Mouse (Mus musculus): ENCODE measurements around the gene Itgae. TPM values are rescaled to one million over a fixed set of nuclear protein-coding genes. Genes with fewer than 3 reads are reported as not detected.
"Not testable (repeated sequence)": the region's sequence is repeated elsewhere in the genome, so short reads cannot be mapped to it uniquely, and the experiment has no call there.

Gene Itgae
- total RNA-seq, 2 experiments from 2014 or later = not detected

DNA sequence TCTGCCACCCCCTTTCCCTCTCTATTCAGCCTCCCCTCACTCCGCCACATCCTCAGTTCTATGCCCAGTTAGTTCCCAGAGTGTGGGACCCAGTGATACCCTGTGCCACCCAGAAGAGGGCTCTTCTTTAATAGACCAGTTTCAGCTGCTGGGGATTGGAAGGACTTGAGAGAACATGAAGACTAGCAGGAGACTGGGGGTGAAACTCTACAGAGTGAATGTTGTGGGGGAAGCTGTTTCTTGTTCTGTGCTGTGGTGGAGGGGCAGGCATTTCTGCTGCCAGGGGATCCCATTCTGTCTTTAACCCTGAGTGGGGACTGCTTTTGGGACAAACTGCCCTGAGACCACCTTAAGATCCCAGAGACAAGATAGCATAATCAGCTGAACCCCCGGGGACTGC, 443 bp downstream of the Itgae start:
- DNase-seq = no peak
- intact Hi-C loops (cut with DNase I) = no loop called here

DNA sequence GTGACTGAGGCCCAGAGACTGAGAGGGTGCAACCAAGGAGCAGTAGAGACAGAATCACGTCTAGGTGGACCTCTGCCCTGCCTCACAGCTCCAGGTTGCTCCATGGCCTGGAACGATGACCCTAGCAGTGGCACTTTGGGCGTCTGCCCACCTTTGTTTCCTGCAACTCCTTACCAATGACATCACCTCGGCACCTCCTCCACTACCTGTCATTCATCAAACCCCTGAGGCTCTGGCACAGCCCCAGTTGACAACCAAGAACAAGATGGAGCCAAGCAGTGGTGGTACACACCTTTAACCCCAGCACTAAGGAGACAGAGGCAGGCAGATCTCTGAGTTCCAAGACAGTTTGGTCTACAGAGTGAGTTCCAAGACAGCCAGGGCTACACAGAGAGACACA, 1.7 kb downstream of the Itgae start:
- DNase-seq = no peak
- intact Hi-C loops (cut with DNase I) = no loop called here

DNA sequence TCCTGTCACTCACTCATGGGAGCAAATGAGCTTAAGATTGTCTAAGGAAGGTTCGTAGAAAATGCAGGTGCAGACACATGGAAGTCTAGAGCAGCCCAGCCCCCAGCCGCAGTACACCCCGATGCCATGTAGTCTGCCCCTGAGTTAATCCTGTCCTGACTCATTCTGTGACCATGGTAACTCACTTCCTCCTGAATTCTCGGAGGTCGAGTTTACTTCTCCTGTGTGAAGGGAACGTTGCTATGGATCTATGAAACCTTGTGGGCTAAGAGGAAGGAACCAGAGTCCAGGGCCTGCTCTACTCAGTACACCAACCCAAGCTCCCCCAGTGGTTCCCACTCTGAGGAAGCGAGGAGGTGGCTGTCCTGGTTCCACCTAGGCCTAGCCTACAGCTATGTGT, 2.5 kb downstream of the Itgae start:
- intact Hi-C loops (cut with DNase I) = no loop called here
- DNase-seq = no peak

DNA sequence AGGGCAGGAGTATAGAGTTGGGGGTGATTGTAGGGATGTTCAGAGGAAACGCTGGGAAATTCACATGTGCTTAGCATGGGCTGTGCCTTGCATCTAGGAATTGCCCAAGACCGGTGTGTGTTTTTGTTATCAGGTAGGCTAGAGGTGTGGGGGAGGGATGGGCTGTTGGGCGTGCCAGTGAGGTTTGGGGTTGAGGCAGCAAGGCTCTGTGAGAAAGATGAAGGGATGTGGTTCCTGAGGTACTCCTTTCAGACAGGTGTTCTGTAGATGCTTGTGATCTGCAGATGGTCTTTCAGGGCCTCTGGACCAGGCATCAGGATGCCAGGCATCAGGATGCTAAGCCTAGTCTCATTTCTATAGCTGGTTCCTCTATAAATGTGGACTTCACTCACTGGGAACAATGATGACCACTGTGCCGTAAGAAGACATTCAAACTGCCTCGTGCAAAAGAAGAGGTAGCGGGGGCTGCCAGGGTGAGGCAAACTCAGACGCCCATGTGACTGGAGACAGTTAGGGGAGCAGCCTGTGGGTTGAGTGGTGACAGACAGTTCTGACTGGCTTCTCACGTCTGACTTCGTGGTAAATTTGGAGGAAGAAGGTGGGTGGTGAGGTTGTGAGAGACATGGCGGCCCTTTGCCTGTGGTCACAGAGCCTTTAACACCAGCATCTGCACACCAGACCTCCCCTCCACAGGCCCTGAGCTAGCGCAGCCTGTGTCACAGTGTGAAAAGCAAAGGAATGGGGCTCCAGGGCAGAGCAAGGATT, 4.0 kb downstream of the Itgae start:
- DNase-seq = no peak
- intact Hi-C loops (cut with DNase I) = no loop called here

DNA sequence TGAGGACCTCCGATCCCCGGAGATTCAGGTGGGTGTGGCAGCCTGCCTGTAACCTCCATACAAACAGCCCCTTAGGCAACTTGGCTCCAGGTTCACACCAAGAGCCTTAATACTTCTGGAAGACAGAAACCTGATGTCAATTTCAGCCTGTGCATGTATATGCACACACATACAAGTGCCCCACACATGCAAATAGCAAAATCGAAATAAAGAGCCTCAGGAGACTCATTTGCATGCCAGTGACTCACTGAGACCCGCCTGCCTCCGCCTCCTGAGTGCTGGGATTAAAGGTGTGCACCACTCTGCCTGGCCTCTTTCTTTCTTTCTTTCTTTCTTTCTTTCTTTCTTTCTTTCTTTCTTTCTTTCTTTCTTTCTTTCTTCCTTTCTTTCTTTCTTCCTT, 8.5 kb downstream of the Itgae start:
- DNase-seq = no peak
- intact Hi-C loops (cut with DNase I) = no loop called here

DNA sequence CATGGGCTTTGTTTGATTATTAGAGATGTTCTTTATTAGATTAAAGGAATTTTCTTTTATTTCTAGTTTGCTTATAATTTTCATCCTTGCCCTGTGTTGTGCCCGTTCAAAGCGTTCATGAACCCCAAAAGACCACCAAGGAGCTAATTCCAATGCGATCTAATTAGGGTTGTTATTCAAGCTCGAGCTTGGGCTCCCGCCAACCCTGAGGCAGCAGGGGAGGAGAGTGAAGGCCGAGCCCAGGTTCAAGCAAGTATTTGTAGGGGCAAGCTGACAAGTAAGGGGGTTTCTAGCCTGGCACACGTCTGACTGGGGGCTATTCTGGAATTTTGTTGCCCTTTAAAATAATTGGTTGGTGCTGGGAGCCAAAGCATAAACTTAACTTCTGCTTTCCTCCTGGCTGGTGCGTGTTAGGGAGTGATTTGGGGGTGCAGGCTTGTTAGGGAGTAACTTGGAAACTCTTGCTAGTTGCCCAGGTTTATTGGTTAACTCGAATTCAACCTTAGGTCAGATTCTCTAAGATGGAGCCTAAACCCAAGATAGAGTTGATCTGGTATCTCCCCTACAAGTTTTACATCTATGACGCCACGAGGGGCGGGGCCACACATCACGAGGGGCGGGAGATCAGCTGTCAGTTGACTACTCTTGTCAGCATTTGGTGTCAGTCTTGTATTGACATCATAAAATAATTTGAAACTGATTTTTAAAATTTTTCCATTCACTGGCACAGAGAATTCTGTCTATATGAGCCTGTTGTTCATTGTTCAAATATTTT, 9.8 kb downstream of the Itgae start:
- intact Hi-C loops (cut with DNase I) = no loop called here
- peak; percentile 29 for DNase-seq

DNA sequence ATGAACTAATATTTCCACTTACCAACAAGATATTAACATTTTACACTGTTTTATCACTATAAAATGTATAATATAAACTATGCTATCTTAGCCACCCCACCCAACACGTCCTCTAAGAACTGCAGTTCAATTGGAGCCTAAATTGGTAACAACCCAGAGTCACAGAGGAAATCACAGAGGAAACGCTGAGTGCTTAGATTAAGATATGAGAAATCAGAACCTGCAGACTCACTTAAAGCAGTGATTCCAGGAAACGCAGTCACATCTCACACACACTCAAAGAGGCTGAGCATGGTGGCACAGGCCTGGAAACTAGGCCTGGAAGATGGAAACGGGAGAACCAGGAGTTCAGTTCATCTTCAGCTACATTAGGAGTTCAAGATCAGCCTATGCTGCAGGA, 10.9 kb downstream of the Itgae start:
- intact Hi-C loops (cut with DNase I) = no loop called here

DNA sequence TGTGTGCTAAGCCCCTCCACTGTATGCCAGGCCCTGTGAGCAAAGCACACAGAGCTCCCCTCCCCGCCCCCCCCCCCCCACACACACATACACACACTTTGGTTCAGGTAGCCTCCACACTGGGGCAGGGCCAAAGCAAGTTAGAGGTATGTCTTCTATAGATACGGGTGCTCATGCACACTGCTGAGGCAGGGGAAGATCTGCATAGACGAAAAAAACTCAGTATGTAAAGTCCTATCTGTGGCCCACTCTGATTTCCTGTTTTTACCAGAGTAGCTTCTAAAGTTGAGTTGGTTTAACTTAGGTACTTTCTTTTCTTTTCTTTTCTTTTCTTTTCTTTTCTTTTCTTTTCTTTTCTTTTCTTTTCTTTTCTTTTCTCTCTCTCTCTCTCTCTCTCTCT, 14.9 kb downstream of the Itgae start:
- intact Hi-C loops (cut with DNase I) = no loop called here

More for the DNA sequence above, 10.9 kb downstream of the Itgae start:
- DNase-seq = no peak

DNA sequence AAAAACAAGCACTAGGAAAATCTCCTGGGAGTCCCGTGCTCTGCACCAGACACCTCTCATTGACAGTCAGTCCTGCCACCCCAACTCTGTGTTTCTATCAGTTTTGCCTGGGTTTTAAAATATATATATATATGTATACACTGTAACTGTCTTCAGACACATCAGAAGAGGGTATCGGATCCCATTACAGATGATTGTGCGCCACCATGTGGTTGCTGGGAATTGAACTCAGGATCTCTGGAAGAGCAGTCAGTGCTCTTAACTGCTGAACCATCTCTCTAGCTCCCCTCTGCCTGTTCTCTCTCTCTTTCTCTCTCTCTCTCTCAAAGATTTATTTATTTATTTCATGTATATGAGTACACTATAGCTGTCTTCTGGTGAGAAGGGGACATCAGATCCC, 17.0 kb downstream of the Itgae start:
- peak; percentile 56 for DNase-seq
- intact Hi-C loops (cut with DNase I) = not testable (repeated sequence)

More for the DNA sequence above, 14.9 kb downstream of the Itgae start:
- DNase-seq = no peak

DNA sequence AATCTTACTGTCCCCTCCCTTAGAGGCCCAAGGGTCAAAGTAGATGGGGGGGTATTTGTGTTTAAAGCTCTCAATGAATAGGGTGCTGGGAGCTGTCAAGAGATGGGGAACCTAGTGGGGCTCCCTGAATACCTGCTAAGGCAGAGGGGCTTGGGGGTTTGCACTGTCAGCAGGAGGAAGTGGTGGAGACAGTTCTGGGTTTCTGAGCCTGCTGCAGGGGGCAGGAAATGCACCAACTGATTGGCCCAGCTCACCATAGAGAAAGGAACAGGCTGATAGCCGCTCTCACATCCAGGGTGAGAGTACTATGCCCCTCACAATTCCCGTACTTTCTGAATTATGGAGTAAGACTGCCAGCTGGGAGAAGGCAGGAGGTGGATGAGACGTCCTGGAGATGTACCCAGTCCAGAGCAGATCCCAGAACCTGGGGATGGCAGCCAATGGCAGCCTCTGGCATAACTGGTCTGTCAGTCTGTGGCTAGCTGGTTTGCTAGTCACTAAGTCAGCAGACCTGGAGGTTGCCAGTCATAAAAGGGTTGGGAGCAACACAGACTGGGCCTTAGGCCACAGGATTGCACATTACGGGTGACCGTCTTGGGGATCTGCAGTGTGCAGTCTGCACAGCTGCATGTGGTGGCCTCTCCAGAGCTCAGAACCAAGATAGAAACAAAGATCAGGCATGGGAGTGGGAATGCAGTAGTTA, 18.0 kb downstream of the Itgae start:
- intact Hi-C loops (cut with DNase I) = no loop called here
- DNase-seq = no peak

DNA sequence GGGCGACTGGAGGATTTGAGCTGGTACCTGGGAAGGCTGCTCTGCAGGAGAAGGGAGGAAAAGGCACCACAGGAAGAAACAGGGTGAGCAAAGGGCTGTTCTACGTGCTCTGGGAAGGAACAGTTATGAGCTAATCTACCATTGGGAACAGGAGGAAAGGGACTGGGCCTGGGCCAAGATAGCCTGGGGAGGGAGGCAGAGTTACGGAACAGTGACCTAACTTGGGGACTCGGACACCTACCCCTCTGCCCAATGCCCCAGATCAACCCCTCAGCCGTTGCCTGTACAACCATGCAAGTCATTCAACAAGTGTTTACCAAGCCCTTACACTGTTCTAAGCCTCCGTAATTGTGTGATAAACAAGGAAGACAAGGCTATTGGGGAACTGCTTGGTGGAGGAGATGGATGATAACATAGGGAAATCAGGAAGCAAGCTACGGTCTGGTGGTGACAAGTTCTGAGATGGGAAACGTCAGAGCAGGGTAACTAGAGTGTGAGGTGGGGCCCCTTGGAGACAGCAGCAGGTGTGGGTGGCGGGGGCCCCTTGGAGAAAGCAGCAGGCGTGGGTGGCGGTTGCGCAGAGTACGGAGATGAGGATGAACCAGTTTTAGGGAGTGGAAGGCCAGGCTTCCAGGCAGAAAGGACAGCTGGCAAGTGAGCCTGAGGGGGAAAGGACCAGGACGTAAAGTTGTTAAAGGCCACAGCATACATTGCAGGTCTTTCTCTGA, 18.7 kb downstream of the Itgae start:
- intact Hi-C loops (cut with DNase I) = no loop called here

DNA sequence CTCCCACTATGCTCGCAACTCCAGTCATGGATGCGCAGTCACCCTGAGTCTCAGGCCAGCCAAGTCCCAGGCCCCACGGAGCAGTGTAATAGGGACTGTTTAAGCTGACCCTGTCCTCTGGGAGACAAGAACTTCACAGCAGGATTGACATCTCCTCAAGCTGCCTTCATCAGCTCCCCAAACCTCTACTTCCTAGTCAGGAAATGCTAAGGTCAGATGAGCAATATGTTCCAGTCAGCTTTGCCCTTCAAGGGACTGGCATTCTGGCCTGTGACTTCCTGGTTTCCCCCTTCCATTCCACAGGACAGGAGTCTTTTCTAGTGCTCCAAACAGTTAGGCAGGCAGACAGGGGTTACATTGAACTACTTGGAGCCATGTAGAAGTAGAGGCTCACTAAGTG, 19.6 kb downstream of the Itgae start:
- intact Hi-C loops (cut with DNase I) = no loop called here
- no peak for DNase-seq

More for the DNA sequence above, 18.7 kb downstream of the Itgae start:
- no peak for DNase-seq

DNA sequence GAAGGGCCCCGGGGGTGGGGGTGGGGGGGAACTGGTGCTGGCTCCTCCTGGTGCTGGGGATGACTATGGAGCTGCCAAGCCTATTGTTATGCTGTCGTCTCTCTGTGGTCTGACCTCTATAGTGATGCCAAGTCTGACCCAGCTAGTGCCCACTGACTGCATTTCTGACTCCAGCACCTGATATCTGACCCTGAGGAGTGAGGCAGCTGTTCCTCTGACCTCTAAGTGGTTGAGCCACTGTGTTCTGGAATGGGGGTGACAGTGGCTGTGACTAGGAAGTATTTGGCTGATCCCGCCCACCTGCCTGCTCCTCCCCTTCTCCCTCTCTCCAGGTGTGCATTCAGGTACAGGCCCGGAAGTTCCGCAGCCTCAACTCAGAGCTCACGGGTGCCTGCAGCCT, 21.0 kb downstream of the Itgae start:
- no peak for DNase-seq
- intact Hi-C loops (cut with DNase I) = no loop called here

DNA sequence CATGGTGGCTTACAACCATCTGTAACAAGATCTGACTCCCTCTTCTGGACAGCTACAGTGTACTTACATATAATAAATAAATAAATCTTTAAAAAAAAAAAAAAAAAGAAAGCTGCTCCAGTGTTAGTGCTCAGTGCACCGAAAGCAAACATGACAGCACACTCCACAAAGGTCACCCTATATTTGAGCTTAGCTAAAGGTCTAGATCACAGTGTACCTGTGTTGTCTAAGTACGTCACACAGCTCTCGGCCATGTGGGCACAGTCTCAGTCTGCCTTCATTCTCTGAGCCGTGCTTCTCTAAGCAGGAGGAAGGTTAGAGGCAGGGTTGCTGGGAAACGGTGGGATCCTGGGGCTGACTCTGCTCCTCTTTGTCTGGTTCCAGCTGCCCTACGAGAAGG, 36.1 kb downstream of the Itgae start:
- no peak for DNase-seq
- intact Hi-C loops (cut with DNase I) = no loop called here

DNA sequence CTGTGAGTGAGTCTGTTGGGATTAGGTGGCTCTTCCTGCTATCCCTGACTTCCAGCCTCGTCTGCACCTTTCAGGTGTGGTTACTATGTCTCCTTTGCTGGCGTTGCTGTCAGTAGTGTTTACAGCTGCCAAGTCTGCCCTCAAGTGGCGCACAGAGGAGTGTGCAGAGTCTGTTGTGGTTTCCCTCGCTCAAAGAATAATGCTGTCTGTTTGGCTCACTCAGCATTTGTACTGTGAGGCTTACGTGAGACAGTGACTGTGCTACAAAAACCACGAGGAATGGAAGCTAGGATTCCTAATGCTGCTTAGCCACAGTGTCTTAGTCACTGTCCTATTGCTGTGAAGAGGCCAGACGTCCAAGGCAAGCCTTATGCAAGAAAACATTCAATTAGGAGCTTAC, 40.6 kb downstream of the Itgae start:
- DNase-seq = no peak
- intact Hi-C loops (cut with DNase I) = no loop called here

DNA sequence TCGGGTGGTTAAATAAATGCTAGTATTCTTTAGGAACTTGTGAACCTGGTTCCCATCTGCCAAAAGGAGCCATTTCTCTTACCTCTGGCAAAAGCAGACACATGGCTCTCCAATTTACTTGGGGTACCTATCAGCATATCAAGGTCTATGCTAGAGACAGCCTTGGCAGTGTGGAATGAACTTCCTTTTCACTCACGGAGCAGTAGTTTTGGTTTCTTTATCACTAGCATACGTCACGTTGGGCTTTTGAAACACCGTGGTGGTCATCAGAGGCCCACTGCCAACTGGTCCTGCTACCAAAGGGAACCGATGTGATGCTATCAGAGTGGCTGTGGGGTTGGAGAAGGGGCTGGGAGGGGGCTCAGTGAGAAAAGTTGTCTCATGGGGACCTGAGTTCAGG, 42.6 kb downstream of the Itgae start:
- intact Hi-C loops (cut with DNase I) = no loop called here
- DNase-seq = no peak

DNA sequence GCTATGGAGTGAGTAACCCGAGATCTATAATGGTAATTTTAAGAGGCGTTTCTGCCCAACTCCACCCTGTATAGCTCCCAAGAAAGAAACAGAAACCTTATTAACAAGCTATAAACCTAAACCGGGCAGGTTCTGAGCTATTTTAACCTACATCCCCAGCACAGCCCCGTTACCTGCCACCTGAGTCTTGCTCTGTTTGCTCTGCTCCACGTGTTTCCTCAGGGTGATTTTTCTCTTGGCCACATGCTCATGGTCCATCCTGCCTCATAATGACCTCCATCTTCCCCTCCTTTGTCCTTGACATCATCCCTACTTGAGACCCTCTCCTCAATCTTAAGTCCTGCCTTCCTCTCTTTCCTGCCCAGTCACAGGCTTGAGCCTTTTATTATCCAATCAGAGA, 43.8 kb downstream of the Itgae start:
- DNase-seq = no peak
- intact Hi-C loops (cut with DNase I) = no loop called here

DNA sequence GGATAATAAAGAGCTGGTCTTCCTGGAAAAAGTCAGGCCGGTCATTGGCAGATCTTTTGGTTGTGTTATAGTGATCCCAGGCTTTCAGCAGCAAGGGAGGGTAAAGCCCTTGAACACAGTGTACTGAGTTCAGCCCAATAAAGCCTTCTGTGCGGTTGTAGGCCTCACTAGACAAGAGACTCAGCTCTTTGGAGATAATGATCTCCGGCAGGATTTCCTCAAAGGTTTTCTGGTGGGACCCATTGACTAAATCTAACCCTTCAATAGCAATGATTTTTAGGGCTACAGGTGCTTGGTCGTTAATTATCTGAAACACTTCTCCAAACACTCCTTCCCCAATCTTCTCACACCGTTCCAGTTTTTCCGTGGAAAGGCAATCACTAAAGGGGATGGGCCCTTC, 46.2 kb downstream of the Itgae start:
- DNase-seq = no peak
- intact Hi-C loops (cut with DNase I) = no loop called here

DNA sequence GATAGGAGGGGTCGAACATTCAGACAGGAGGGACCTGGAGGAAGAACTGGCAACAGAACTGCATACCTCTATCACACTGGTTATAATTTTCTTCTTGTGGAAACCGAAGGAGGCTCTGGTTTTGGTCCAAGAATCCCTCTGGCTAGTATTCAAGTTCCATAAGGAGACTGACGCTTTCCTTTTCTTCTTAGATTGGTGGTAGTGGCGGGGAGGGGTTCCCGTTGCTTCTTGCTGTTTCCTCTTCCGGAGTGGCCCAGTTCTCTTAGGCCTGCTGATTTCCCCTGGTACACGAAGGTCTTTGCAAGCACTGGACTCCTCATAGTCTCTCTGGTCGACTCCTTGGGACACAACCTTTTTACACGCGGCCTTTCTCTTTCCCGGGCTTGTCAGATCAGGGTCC, 46.7 kb downstream of the Itgae start:
- intact Hi-C loops (cut with DNase I) = no loop called here

DNA sequence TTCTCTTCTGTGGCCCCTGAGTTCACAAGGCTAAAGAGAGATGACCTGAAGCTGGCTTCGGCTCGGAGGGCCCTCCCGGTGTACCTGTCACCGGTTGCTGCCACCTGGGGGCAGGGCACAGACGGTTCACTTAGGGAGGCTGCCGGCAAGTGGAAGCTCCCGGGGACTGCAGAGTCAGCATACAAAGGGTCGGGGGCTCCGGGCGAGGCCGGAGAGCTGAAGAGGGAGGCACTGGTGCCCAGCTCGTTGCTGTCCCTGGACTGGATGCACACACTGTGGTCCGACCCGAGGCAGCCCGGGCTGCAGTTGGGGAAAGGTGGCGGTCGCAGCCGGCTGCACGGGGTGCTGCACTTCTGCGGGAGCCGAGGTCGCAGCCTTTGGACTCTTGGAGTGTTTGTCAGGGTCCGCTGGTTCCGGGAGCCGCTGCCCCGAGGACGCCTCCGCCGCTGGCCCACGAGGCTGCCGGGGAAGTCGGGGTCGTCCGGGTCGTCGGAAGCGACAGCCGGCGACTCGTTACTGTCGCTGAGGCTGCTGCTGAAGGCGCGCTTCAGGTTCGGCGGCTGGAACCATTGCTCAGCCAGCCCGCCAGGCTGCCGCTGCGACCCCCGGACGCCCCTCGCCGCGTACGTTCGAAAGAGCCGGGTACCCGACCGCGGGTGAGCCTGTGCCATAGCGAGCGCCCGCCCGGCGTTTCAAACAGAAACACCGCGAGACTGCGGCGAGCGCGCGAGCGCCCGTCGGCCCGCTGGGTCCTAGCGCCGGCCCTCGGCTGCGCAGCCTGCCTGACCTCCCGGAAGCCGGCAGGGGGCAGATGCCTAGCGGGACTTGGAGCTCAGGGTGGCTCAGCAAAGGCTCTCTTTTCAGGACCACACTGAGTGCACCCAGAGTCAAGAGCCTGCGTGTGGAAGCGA, 47.5 kb downstream of the Itgae start, which contains the start of gene Haspin:
Haspin (minus strand) TSS at position 704 of the 911 bp plus-strand sequence.
- peak; percentile 93 for DNase-seq
- intact Hi-C loops (cut with DNase I) = loop anchor here (2.0 kb wide), 1 partner anchor 1235 kb away; no protein-coding TSS in a partner anchor

More for the DNA sequence above, 46.7 kb downstream of the Itgae start:
- no peak for DNase-seq

All from left cerebral cortex, postnatal 4 days (tissue).